Mouse (Mus musculus): ENCODE measurements around the gene Cyp26b1. TPM values are rescaled to one million over a fixed set of nuclear protein-coding genes. Genes with fewer than 3 reads are reported as not detected.

The Cyp26b1 gene
- polyA plus RNA-seq, 1 experiment from 2014 or later = 1.1 TPM

GRCm38 (mm10) chr6:84534944-84535343, 58.8 kb downstream of the Cyp26b1 start:
- Histone ChIP-seq H3K4me2 (replicated peaks; ENCODE audit: low read depth, low read length) (no peak overlapping the region), H3K9ac (replicated peaks; ENCODE audit: low read depth, low read length) (no peak overlapping the region), H3K27me3 (ENCODE audit: control insufficient read depth, insufficient read depth, low read length) (no peaks in the 10 kb centered on the region), H3K4me1 (ENCODE audit: control insufficient read depth, insufficient read depth, low read length) (no peaks in the 10 kb centered on the region), H3K4me3 (ENCODE audit: low read depth, low read length) (no peak overlapping the region), H3K9me3 (ENCODE audit: control insufficient read depth, low read depth, low read length) (no peaks in the 10 kb centered on the region), H3K36me3 (ENCODE audit: control insufficient read depth, insufficient read depth, low read length) (no peaks in the 10 kb centered on the region), H3K27ac (ENCODE audit: low read length) (no peak overlapping the region)
- no peak for ATAC-seq (ENCODE audit: insufficient number of reproducible peaks, insufficient read depth, low FRiP score, low read depth)
- 84% methylated on average over 3 of the region's 3 CpGs for WGBS

GRCm38 (mm10) chr6:84529912-84530311, 63.8 kb downstream of the Cyp26b1 start:
- H3K9me3 ChIP-seq (ENCODE audit: control insufficient read depth, low read depth, low read length) = no peaks in the 10 kb centered on the region
- no peak overlapping the region for H3K27ac ChIP-seq (ENCODE audit: low read length)
- no peaks in the 10 kb centered on the region for H3K36me3 ChIP-seq (ENCODE audit: control insufficient read depth, insufficient read depth, low read length)
- ATAC-seq (ENCODE audit: insufficient number of reproducible peaks, insufficient read depth, low FRiP score, low read depth) = no peak
- no peaks in the 10 kb centered on the region for H3K27me3 ChIP-seq (ENCODE audit: control insufficient read depth, insufficient read depth, low read length)
- no peak overlapping the region for H3K4me2 ChIP-seq (replicated peaks; ENCODE audit: low read depth, low read length)
- H3K9ac ChIP-seq (replicated peaks; ENCODE audit: low read depth, low read length) = no peak overlapping the region
- no peak overlapping the region for H3K4me3 ChIP-seq (ENCODE audit: low read depth, low read length)
- H3K4me1 ChIP-seq (ENCODE audit: control insufficient read depth, insufficient read depth, low read length) = no peaks in the 10 kb centered on the region

- ATAC-seq (ENCODE audit: insufficient number of reproducible peaks, insufficient read depth, low FRiP score, low read depth) = no peak
- H3K9me3 ChIP-seq (ENCODE audit: control insufficient read depth, low read depth, low read length) = no peaks in the 10 kb centered on the region
- no peak overlapping the region for H3K9ac ChIP-seq (replicated peaks; ENCODE audit: low read depth, low read length)
- WGBS = 70% methylated on average over 7 of the region's 7 CpGs
- no peak overlapping the region for H3K4me3 ChIP-seq (ENCODE audit: low read depth, low read length)
- H3K27me3 ChIP-seq (ENCODE audit: control insufficient read depth, insufficient read depth, low read length) = no peaks in the 10 kb centered on the region
- no peak overlapping the region for H3K4me2 ChIP-seq (replicated peaks; ENCODE audit: low read depth, low read length)
- no peaks in the 10 kb centered on the region for H3K4me1 ChIP-seq (ENCODE audit: control insufficient read depth, insufficient read depth, low read length)
- H3K27ac ChIP-seq (ENCODE audit: low read length) = no peak overlapping the region
- H3K36me3 ChIP-seq (ENCODE audit: control insufficient read depth, insufficient read depth, low read length) = no peaks in the 10 kb centered on the region
Observed at GRCm38 (mm10) chr6:84524901-84525601, 68.7 kb downstream of the Cyp26b1 start.
